Mouse (Mus musculus) brain, embryonic 14.5 days (tissue): ENCODE results near the gene 3110009E18Rik. TPM values are rescaled to one million over a fixed set of nuclear protein-coding genes. Genes with fewer than 3 reads are reported as not detected.

Experiments
- DNase-seq: peaks from one replicate; pipeline ENCODE4 v3.0.0-alpha.2; 2011; ENCODE audit warnings: low read depth
- CTCF ChIP-seq: fragments of 200-500 bp; IDR thresholded peaks from 2 replicates; pipeline ENCODE4 v1.5.1; 2012; ENCODE audit warnings: inconsistent platforms, mild to moderate bottlenecking, moderate library complexity, borderline replicate concordance; ENCODE audit not compliant: insufficient read depth, insufficient read length; ENCODE audit errors: extremely low read depth
- POLR2A ChIP-seq: fragments of 200-500 bp; IDR thresholded peaks from 2 replicates; pipeline ENCODE4 v1.6.1; 2012; ENCODE audit warnings: mild to moderate bottlenecking, inconsistent platforms, borderline replicate concordance; ENCODE audit not compliant: poor library complexity, insufficient read depth, insufficient read length, severe bottlenecking; ENCODE audit errors: extremely low read depth
- polyA plus RNA-seq: library from polyadenylated mRNA; depleted of rRNA; stranded (reverse); fragments of >200 nt; gene quantifications from 2 replicates; pipeline ENCODE4 v1.2.3, GENCODE M21; 2012

The 3110009E18Rik gene
- polyA plus RNA-seq, 1 experiment, result 6.6 TPM

DNA sequence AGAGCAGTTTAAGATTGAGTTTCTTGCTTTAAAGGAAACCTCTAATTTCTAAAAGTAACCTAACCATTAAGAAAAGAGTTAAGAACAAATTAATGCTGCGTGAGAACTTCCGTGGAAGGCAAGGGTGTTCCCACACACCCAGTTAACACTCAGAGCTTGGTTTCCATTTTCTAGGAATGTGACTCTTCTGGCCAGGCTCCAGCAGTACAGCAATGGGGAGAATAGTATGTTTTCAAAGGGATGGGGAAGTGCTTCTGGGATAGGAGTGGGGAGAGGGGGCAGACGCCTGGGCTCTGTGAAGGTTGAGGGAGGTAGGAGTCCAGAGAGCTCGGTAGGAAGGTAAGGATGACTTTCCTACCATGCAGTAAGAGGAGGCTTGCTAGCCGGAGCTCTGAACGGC lies 4.5 kb downstream of the 3110009E18Rik start:
- TF ChIP-seq CTCF (no peak), POLR2A (no peak)
- no peak for DNase-seq

DNA sequence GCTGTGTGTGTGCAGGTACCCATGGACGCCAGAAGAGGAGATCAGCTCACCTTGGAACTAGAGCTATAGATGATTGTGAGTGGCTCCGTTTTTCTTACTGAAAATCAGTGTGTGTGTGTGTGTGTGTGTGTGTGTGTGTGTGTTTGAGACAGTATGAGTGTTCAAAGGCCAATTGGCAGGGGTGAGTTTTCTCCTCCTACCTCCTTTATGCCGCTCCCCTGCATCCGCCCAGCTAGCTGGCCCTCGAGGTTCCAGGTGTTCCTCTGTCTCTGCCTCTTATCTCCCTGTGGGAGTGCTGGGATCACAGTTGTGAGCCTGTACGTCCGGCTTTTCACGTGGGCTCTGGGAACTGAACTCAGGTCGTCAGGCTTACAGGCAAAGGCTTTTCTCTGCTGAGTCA lies 5.3 kb downstream of the 3110009E18Rik start:
- no peak for TF ChIP-seq CTCF
- no peak for TF ChIP-seq POLR2A
- no peak for DNase-seq

DNA sequence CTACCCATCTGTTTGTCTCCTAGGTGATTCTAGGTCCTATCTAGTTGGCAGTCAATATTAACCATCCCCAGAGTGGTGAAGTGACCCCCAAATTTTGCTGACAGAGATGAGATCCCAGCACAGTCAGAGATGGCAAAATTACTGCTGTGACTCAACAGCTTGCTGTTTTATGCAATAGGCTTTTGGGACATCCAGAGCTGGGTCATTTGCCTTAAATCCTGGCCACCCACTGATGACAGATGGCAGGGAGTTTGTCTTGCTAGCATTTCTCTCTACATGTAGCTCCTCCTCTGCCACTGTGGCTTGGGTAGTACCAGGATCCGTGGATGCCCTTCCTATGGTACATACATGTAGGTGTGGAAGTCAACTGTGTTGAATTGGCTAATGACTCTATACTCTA lies 11.4 kb downstream of the 3110009E18Rik start:
- no peak for DNase-seq
- TF ChIP-seq POLR2A (no peak), CTCF (no peak)

GRCm38 (mm10) chr1:120135934-120136786 lies 15.2 kb downstream of the 3110009E18Rik start:
- TF ChIP-seq POLR2A, result no peak
- TF ChIP-seq CTCF, result no peak

DNA sequence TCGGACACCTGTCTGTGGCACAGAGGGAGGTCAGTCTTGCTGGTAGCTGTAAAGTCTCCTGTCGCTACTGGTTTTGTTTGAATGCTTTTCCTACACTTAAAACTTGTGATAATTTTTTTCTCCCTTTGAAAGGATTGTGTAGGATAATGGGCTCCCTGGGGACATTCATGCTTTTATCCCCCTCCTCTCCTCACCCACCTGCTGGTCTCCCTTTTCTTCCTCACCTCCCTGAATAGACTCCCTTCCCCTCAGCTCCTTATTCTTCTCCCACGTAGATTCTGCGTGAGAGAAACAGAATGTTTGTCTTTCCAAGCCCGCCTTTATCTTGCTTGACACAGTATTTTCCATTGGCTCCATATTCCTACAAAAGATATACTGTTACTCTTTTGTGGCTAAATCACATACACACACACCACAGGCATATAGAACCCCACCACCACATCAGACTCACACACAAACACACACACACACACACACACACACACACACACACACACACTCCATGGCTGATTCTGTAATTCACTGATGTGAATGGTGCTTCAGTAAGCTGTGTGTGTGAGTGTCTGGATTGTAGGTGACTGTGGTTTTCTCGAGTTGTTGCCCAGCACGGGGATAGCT lies 18.0 kb downstream of the 3110009E18Rik start:
- no peak for TF ChIP-seq POLR2A
- peak; percentile 74 for DNase-seq

More at GRCm38 (mm10) chr1:120135934-120136786, 15.2 kb downstream of the 3110009E18Rik start:
- DNase-seq, result no peak

GRCm38 (mm10) chr1:120140144-120140693 lies 19.2 kb downstream of the 3110009E18Rik start:
- no peak for DNase-seq

DNA sequence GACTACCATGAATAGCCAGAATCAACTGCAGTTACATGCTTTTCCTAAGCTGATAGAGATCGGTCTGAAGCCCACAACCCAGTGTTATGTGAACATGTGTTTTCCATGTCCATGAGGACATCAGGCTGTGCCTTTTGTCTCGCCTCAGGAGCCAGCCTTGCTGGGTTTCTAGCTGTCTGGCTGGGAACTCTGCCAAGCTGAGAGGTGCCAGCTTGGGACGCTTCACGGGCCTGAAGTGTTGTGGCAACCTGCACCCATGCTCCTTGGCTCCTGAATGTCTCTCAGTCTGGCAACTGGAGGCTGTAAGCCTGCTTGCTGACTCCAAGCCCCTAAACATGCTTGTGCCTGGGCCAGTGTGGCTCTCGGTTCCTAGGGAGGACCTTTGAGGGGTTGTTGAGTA lies 21.6 kb downstream of the 3110009E18Rik start:
- DNase-seq, result peak; percentile 82
- TF ChIP-seq POLR2A (no peak), CTCF (no peak)

More at GRCm38 (mm10) chr1:120140144-120140693, 19.2 kb downstream of the 3110009E18Rik start:
- TF ChIP-seq CTCF (no peak), POLR2A (no peak)

- TF ChIP-seq CTCF (no peak), POLR2A (no peak)
- DNase-seq, result peak; percentile 57
These were observed 24.7 kb downstream of the 3110009E18Rik start for GRCm38 (mm10) chr1:120145527-120146216.

DNA sequence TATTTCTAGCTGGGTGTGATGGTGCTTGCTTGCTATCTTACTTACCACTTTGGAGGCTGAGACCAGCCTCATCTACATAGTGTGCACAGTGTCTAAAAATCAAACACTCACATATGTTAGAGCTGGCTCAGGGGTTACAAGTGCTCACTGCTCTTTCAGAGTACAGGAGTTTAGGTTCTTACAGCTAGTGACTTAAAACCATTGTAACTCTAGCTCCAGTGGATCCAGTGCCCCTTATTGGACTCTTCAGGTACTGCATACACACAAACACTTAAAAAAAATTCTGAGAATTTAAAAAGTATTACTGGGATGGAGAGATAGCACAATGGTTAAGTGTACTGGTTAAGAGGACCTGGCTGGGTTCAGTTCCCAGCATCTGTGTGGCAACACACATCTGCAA lies 26.0 kb downstream of the 3110009E18Rik start:
- DNase-seq, result peak; percentile 42
- no peak for TF ChIP-seq CTCF
- no peak for TF ChIP-seq POLR2A

DNA sequence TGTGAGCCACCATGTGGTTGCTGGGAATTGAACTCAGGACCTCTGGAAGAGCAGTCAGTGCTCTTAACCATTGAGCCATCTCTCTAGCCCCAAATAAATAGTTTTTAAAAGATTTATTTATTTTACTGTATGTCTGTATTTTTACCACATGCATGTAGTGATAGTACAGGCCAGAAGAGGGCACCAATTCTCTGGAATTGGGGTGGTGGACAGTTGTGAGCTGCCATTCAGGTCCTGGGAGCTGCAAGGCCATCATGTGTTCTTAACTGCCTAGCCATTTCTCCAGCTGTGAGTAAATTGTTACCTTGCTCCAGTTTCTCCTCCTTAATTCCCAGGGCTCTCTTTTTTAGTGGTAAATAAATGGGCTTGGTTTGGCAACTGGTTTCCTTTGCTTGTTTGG lies 33.2 kb downstream of the 3110009E18Rik start:
- peak; percentile 59 for TF ChIP-seq CTCF
- TF ChIP-seq POLR2A, result no peak
- peak; percentile 58 for DNase-seq

DNA sequence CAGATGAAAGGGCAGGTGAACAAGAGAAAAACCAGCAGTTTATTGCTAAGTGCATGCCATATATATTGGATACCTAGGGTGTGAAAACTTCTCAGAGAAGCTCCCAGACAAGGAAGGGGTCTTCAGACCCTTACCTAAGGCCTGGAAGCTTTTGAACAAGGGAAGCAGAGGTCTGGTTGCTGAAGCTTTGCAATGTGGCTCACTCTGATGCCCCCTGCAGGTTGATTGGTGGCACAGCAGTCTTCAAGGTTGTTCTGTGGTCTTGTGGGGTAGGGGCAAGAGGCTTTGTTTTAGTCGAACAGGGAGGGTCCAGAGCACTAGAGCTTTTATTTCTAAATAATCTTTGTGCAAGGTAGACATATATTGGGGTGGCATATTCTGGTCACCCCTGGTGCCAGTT lies 34.3 kb downstream of the 3110009E18Rik start:
- TF ChIP-seq POLR2A, result no peak
- peak; percentile 70 for TF ChIP-seq CTCF
- peak; percentile 67 for DNase-seq

DNA sequence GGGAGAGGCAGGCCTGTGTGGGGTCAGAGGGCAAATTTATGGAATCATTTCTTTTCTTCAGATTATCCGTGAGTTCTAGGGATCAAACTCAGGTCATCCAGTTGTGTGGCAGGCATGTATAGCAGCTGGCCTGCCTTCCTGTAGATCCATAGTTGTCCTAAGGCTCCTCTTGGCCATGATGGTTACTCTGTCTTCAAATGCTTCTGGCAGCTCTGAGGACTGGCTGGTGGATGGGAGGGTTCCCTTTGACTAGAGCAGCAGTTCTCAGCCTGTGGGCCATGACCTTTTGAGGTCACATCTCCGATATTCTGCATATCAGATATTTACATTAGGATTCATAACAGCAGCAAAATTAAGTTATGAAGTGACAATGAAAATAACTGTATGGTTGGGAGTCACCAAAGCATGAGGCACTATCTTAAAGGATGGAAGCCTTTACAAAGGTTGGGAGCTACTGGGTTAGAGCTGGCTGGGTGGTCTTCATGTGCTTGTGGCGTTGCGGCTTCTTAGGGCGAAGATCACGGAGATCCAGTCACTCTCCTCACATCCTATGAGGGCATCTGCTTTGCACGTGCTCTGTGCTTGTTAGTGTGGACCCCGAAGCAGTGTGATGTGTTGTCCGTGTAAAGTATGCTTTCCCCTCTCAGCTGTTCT lies 37.6 kb downstream of the 3110009E18Rik start:
- no peak for DNase-seq

More for the DNA sequence above, 37.6 kb downstream of the 3110009E18Rik start:
- TF ChIP-seq POLR2A (no peak), CTCF (no peak)
